Mouse (Mus musculus): ENCODE measurements around the gene Mylip. TPM values are rescaled to one million over a fixed set of nuclear protein-coding genes. Genes with fewer than 3 reads are reported as not detected.

Gene Mylip
- 10 to 100 TPM in 3 of 4 experiments, 1 to 10 TPM in 1; 8.3 to 13.3 (median 12.2) TPM for total RNA-seq (2022)

DNA sequence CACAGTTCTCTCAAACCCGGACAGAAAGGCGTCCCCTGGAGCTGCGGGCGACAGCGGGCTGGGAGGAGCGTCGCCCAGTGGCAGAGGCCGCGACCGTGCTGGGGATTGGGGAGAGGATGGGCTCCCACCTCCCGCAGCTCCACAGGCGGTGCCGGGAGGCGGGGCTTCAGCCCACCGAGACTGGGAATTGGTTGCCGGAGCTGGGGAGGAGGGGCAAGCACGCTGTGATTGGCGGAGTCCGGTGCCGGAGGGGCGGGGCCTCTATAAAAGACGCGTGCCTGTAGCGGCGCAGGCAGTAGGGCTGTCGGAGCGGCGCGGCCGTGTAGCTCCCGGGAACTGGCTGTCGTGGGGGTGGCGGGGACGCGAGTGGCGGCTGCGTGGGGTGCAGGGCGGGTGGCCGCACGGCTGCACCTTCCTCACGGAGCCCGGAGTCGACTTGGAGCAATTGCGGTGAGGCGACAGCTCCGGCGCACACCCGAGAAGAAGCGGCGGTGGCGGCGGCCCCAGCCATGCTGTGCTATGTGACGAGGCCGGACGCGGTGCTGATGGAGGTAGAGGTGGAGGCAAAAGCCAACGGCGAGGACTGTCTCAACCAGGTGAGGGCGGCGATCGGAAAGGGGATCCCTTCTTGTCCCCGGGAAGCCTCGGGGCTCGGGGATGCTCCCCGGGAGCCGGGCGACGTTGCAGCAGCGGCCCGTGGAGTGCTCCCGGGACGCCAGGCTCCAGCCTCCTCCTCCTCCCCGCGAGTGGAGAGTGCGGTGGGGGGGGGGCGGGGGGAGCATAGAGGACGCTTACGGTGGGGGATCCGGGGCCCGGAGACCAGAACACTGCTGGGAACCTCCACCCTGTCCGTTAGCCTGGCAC lies at the start of gene Mylip:
Gene Mylip (plus strand): TSS at position 295 of the 864 bp plus-strand sequence.
- DNase-seq: peak; percentile 98

DNA sequence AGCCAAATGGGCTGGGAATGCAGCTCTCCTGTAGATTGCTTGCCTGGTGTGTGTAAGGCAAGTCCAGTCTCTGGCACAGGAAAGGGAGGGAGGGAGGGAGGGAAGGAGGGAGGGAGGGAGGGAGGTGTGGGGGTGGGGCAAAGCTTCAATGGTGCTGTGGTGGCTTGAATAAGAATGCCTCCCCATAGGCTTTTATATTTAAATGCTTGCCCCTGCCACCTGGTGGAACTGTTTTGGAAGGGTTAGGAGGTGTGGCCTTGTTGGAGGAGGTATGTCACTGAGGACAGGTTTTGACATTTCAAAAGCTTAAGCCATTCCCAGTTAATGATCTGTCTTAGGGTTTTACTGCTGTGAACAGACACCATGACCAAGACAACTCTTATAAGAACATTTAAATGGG lies 47.6 kb upstream of the Mylip start:
- no peak for DNase-seq

DNA sequence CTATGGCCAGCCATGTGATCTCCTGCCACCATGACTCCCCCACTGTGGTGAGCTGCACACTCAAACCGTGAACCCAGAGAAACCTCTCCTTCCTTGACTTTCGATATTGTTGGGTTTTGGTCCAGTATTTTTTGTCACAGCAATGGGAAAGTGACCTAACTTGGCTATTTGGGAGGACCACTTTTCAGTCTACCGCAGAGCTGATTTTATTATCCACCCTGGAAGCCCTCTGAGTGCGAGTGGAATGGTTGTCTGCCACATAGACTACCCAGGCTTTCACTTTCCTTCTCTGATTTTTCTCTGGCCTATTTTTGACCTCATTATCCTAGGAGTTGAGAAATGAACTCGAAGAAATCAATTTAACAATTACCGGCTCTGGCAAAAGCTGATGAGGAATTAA lies 46.0 kb upstream of the Mylip start:
- DNase-seq: no peak

DNA sequence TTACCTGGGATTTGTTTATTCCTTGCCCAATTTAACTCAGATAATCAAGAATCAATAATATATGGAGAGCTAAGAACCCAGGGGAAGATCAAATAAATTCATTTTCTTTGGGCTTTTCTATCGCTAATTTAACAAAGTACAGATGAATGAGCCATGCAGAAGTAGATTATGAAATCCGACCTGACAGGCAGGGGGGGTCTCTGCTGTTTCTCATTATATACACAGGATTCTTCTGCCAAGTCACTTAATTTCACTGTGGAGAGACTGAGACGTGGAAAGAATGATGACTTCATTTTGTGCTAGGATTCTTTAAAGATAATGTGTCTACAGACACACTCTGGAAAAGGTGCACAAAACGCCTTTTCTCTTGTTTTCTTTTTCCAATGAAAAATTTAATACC lies 45.6 kb upstream of the Mylip start:
- no peak for DNase-seq

DNA sequence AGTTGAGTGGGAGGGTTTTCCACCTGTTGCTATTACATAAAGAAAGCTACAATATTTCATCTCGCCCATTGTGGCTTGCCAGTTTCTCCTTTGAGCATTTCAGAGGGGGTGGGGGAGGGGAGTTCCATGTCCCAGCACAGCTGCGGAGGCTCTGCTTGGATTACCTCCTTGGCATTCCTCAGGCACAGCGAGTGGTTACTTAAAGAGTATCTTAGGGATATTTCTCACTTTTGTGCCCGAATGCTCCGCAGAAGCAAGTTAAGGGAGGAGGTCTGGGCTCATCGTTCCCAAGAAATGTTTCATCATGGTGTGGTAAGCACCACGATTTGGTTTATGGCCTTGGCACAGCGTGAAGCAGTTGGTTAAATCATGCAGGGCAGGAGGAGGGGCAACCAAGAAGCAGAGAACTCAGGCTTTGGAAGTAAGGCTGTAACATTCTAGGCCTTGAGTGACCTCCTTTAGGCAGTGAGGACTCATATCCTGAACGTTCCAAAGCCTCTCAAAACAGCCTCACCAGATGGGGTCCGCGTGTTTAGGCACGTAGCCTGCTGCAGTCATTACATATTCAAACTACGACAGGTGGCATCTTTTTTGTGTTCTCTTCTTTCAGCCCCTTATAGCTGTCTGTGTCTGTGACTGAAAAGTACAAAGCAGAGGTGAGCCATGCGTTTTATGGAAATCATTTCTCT lies 43.9 kb upstream of the Mylip start:
- peak; percentile 18 for DNase-seq

DNA sequence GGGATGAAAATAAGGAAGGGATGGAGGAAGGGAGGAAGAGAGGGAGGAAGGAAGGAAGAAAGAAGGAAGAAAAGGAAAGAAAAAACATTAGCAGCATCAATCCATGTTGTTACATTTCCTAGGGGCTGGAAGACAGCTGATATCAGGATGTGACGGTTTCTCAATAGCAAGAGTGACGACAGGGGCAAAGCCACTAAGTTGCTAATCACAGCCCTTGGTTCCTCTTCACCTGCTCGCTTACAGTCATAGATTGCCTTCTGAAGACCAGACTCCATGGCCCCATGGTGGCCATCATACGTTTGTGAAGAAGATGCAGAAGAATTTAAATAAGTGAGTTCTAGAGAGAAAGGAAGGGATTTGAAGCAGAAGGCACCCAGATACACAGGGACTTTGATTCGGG lies 38.1 kb upstream of the Mylip start:
- DNase-seq: no peak

DNA sequence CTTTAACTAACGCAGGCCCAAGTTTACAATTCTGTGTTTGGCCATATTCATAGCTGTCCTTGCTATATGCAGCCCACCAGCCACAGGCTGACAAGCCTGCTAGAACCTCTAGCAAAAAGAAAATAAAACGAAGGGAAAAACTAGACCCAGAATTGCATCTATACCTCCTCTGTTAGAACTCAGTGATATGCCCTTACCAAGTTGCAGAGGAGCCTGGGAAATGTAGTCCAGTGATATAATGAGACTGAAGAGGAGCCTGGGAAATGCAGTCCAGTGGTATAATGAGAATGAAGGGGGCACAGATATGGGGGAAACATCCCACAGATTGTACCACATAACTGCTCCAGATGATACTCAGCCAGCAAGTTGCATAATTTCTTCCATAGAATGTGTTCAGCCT lies 34.7 kb upstream of the Mylip start:
- DNase-seq: no peak

DNA sequence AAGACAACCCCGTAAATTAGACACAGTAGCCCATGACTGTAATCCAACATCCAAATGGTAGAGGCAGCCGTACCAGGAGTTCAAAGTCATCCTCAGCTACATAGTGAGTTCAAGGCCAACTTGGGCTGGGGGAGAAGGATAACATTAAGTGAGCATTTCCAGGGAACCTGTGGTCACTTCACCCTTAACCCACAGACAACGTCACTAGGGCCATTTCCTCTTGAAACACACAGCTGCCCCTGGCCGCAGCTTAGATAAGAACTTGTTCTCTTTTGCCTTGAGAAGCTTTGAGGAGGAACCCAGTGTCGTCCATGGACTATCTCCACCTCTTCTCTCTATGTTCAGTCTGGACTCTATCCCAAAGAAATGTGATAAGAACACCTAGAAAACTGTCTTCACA lies 31.3 kb upstream of the Mylip start:
- no peak for DNase-seq

DNA sequence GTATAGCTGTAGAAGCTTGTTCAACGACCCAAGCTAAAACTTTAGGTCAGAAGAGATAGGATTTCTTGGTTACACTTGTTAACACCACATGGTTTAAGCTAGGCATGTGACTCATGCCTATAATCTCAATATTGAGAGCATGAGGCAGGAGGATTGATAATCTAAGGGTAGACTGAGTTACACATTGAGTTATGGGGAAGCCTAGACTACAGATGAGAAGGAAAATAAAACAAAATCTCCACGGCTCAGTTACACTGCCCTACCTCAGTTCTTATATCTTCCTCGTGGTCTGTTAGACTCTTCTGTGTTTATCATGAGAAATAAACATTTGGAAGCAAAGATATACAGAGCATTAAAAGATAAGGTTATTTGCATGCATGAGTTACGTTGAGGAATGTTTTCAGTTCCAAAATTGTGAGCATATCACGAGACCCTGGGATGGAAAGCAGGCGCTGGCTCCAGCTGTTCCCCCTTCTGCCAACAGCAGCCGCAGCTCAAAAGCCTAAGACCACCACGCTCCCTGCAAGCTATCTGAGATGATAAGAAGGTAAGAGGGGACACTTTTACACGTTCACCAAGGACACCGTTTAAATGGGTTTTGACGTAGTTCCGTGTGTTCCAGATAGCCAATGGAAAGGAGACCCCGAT lies 30.7 kb upstream of the Mylip start:
- DNase-seq: no peak

DNA sequence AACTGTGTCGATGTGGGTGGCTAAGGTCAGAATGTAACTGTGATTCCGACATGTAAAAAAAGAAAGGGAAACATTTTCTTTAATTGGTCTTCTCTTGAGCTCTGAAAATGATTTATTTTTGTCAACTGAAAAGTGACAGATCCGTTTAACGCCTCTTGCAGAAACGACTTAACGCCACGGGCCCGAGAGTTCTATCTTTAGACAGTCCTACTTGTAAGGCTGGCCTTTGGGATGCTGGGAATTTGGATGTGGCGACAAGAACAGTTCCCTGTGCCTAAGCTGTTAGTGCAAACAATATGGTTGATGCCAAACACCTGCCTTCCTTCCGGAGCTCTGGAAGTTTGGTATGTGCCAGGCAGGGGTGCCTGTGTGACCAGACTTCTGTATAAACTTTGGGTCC lies 23.8 kb upstream of the Mylip start:
- no peak for DNase-seq

DNA sequence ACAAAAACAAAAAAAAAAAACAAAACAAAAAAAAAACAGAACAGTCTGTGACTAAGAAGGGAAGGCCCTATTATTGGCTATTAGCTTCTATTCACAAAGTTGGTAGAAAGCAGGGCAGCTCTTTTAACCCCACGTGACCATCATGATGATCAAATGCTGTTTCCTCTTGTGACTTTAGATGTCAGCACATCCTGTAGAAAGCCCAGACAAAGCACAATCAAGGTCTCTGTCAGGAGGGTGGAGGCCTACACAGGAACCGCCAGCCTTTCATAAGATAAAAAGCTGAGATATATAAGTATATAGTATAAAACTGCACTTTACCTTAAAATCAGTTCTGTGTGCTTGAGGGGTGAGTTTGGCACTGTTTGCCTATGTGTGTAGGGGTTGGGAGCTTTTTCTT lies 17.9 kb upstream of the Mylip start:
- no peak for DNase-seq

DNA sequence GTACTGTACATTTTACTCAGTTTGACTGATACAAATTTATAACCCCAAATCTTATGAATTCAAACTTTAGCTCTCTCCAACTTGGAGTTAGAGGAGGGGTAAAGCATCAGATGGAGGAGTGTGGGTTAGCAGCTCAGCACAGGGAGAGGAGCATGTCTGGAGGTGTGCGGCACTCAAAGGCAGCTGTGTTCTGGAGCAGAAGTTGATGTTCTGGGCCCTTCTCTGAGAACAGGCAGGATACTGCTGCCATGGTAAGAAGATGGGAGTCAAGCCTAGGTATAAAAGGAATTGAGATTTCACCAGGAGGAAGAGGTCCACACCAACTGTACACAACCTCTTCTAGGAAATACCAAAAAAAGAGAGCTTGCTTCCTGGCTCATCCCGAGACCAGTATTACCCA lies 17.1 kb upstream of the Mylip start:
- no peak for DNase-seq

DNA sequence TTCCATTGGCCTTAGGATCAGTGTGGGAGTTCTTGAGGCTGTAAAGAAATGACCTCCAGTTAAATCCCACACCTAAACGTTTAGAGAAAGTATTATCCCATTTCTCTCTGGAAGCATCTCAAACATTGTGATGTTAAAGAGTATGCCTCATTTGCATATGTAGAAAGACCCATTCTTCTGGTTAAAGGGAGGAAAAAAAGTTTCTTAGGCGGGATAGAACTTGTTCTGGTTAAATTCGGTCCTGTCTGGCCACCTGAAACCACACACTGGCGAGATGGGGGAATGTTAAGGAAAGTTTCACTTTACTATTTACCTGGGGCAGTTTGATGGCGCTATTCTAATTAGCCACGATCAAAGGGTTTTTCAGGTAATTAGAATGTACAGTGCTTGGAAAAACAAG lies 14.7 kb upstream of the Mylip start:
- no peak for DNase-seq

DNA sequence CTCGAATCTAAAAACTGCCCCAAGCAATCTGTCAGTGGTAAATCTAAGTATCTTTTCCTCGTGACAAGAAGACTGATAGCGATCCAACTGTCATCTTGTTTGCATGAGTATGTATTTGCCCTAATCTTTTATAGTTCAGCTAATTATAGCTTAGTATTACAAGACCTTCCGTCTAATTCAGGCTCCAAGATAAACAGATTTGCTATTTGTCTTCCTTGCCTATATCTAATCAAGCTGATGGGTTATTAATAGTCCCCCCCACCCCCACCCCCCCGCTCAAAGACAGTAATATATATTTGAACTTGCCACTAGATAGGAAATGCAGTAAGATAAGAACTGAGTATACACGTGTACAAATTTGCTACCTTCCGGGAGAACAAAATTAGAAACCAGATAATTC lies 7.3 kb upstream of the Mylip start:
- no peak for DNase-seq

DNA sequence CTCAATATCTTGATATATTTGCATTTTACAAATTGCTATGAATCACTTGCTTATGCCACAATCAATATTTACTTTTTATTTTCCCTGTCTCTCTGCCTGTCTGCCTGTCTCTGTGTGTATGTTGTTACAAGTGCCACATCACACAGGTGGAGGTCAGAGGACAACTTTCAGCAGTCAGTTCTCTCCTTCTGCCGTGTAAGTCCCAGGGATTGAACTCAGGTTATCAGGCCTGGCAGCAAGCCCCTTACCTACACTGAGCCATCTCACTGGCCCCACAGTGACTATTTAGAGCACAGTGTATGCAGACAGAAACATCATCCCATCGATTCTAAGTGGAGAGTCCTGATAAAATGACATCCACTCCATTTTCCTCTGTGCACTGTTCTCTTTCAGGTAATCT lies 4.9 kb upstream of the Mylip start:
- DNase-seq: no peak

DNA sequence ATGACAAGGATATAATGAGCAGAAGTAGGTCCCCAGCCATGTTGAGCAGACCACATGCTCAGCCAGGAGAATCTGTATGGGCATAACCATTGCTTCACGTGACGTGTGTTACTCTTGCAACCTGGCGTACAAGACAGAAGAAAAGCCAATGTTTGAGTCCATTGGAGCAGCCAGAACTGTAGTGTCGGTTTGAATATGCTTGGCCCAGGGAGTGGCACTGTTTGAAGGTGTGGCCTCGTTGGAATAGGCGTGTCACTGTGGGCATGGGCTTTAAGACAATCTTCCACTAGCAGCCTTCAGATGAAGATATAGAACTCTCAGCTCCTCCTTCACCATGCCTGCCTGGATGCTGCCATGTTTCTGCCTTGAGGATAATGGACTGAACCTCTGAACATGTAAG lies 4.0 kb upstream of the Mylip start:
- DNase-seq: no peak

DNA sequence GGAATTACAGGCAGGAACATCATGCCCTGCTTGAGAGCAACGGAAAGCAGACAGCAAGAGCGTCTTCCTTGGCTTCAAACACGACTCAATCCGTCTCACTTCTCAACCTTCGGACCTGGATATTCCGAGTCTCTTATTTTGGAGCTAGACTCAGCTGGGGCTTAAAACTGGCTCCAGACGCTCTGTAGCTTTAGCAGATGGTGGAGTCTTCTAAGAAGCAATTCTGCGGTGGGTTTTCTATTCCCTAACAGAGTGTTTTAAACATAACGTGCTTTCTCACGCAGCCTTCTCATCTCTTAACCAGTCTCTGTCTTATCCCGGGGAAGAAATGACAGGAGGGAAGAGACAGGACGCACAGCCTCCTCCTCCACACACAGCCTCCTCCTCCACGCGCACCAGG lies 3.3 kb upstream of the Mylip start:
- DNase-seq: no peak

DNA sequence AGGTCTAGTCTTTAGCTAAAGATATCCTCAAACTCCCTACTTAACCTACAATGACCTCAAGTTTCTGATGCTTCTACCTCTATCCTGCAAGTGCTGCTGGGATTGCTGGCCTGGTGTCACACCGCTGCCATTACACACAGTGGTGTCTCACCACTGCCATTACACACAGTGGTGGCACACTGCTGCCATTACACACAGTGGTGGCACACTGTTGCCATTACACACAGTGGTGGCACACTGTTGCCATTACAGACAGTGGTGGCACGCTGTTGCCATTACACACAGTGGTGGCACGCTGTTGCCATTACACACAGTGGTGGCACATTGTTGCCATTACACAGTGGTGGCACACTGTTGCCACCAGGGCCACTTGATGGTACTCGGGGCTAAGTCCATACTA lies 2.3 kb upstream of the Mylip start:
- DNase-seq: no peak

DNA sequence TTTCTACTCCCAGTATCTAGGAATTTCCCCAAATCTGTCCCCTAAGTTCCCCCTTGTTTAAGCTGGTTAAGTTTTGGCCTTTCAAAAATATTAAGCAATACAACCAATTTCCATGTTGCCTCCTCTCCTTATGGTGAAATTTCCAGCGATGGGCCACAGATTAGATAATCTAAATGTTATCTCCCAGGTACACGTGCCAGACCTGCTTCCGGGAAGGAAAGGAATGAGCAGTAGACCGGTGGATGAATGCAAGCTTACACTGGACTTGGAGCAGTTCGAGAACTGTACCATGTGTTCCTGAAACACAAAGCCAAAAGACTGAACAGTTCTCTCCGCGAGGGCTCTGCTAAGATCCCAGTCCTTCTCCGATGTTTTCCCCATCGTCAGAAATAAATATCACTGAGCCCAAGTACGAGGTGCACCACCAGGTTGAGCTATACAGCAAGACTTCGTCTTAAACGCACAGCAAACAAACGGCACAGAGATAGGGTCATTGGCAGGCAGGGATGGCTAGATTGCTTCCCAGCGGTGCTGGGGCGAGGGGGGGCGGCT lies 1.2 kb upstream of the Mylip start:
- no peak for DNase-seq

DNA sequence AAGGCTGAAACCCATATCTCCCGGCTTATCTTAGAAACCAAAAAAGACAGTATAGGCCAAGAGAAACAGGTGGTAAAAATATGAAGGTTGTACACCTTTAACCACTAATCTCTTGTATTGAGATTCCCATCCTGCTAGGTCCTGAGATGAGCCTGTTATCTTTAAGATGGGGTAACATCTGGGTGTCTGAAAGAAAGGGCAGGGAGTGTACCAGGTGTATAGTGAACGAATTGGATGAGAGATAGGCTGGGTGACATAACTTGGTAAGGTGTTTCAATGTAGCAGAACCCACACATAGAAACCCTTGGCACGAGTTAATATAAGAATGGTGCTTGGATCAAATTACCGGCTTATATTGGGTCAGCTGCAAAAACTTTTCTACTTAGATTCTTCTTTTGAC lies 653 bp upstream of the Mylip start:
- no peak for DNase-seq

DNA sequence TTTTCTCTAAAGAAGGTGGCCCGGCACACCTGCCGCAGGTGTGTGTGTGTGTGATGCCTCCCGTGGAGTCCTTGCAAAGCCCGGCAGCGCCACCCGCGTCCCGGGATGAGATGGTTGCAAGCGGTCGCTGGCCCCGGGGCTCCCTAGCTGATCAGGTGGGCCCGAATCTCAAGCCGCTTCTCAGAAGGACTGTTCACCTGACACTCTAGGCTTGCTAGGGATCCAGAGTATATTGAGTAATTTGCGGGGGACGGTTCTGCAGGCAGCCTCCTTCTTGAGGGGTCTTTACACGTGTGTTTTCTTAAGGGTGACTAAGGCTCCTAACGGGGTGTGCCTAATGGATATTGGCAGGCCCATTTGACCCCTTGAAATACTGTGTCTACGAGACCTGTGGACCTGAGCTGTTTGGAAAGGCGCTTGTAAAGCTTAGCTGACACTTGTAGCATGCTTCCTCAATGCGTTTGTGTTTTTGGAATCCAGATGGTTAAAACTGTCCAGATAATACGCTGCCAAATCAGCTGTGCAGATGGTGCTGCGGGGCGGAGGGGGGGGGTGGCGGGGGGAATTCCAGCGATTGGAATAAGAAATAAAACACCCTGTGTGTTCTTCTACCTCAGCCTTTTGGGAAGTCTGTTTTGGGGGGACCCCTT lies 895 bp downstream of the Mylip start:
- no peak for DNase-seq

DNA sequence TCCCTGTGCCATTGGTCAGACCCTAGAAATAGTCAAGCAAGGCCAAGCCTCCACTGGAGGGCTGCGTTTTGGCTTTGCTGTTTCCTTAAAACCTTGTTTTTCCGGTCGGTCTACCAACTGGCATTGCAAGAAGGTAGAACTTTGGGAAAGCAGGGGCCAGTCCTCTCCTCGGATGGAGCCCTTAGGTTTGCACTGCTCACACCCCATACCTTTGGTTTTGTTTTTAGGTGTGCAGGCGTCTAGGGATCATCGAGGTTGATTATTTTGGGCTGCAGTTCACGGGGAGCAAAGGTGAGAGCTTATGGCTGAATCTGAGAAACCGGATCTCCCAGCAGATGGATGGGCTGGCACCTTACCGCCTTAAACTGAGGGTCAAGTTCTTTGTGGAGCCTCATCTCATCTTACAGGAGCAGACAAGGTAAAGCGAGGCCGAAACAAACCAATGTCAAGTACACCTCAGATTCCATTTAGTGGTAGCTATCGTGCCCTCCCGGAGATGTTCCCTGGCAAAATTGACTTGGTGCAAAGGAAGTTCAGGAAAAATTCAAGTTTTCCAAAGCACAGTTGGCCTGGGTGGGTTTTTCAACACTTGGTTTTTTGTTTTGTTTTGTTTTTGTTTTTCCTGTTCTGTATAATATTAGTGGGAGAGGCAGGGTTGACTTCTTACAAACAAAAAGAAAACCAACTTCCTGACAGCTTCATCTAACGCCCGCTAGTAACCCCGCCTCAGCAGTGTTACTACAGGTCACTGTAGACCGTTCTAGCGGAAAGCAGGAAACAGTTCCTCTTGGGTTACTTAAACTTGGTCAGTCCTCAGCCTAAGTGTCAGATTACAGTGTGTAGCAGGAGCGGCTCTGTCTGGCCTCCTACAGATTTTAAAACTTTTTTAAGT lies 1.7 kb downstream of the Mylip start:
- peak; percentile 12 for DNase-seq

Measured in adrenal gland, adult 8-10 months (tissue).